Mouse (Mus musculus): ENCODE measurements around the gene Tubb2b. TPM values are rescaled to one million over a fixed set of nuclear protein-coding genes. Genes with fewer than 3 reads are reported as not detected.

Gene Tubb2b
- polyA plus RNA-seq, 1 experiment: 21.6 TPM

- no peak for TF ChIP-seq POLR2A (IDR thresholded peaks at IDR 0.05; ENCODE audit: borderline replicate concordance, extremely low read depth, low read depth, low read length)
- no peak for TF ChIP-seq CTCF (IDR thresholded peaks at IDR 0.05; ENCODE audit: insufficient read depth, low read length)
- Histone ChIP-seq H3K4me3 (replicated peaks; ENCODE audit: extremely low read depth, low read depth, low read length) (no peak overlapping the region), H3K4me1 (ENCODE audit: control insufficient read depth, insufficient read depth, low read length) (peaks cover 9% of the 10 kb centered on the region)
- WGBS: 87% methylated on average over 4 of the region's 4 CpGs
- no peak for DNase-seq
These were observed 48.3 kb downstream of the Tubb2b start for GRCm38 (mm10) chr13:34081926-34082325.

GRCm38 (mm10) chr13:34079801-34080200 is 50.5 kb downstream of the Tubb2b start:
- Histone ChIP-seq H3K4me1 (ENCODE audit: control insufficient read depth, insufficient read depth, low read length) (peaks cover 9% of the 10 kb centered on the region), H3K4me3 (replicated peaks; ENCODE audit: extremely low read depth, low read depth, low read length) (no peak overlapping the region)
- TF ChIP-seq CTCF (IDR thresholded peaks at IDR 0.05; ENCODE audit: insufficient read depth, low read length) (no peak), POLR2A (IDR thresholded peaks at IDR 0.05; ENCODE audit: borderline replicate concordance, extremely low read depth, low read depth, low read length) (no peak)
- WGBS: 41% methylated on average over 3 of the region's 3 CpGs
- no peak for DNase-seq

DNA sequence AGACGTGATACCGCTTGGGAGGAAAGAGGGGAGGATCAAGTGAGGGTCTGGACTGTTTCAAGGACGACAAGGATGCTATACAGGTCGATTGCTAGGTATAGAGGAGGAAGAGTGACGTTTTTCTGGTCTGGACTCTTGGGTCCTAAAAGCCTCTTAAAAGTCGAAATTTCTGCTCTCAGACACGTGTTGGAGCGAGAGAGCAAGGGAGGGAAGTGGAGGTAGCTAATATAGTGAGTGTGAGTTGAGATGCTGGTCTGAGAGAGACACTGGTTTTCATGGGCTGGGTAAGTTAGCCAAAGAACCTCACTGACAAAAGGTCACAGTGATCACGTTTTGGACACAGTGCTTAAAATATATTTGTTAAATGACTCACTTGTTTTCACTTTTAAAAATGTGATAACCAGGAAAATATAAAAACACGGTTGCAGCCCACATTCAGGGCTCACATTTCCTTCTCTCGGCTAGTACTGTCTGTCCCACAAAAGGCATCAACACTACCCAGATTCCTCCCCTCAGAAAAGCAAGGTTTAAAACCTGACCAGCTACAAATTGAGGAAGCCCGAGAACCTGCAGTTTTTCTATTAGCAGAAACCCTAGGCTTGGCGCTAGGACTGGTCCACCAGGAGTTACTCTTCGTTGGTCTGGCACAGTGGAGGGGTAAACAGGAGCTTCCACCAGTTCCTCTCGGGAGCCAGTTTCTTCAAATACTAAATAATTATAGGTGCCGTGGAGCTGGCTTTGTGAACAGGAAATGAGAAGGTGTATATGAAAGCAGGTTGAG is 51.6 kb downstream of the Tubb2b start:
- WGBS: 37% methylated on average over 16 of the region's 16 CpGs

GRCm38 (mm10) chr13:34077492-34078271 is 52.6 kb downstream of the Tubb2b start, which contains the start of gene Tubb2a:
TSS of gene Tubb2a (minus strand) at chr13:34078007.
- WGBS: under 1% methylated on average over 45 of the region's 45 CpGs
- TF ChIP-seq POLR2A (IDR thresholded peaks at IDR 0.05; ENCODE audit: borderline replicate concordance, extremely low read depth, low read depth, low read length) (peak; percentile 99), CTCF (IDR thresholded peaks at IDR 0.05; ENCODE audit: insufficient read depth, low read length) (no peak)
- peak; percentile 94 for DNase-seq
- Histone ChIP-seq H3K4me3 (replicated peaks; ENCODE audit: extremely low read depth, low read depth, low read length) (peak within 1 kb of the TSS; percentile 91), H3K4me1 (ENCODE audit: control insufficient read depth, insufficient read depth, low read length) (peaks cover 5% of the 10 kb centered on the region; the same call in 1 of the 2 replicates)

More for the DNA sequence above, 51.6 kb downstream of the Tubb2b start:
- peaks cover 6% of the 10 kb centered on the region for H3K4me1 ChIP-seq (ENCODE audit: control insufficient read depth, insufficient read depth, low read length)
- DNase-seq: no peak
- H3K4me3 ChIP-seq (replicated peaks; ENCODE audit: extremely low read depth, low read depth, low read length): peak overlapping the region; percentile 91
- TF ChIP-seq POLR2A (IDR thresholded peaks at IDR 0.05; ENCODE audit: borderline replicate concordance, extremely low read depth, low read depth, low read length) (no peak), CTCF (IDR thresholded peaks at IDR 0.05; ENCODE audit: insufficient read depth, low read length) (no peak)

Other genes with a start within 250 kb of the Tubb2b start
- not detected in 2 replicates for gene Serpinb6c, start 224.8 kb downstream of the Tubb2b start, polyA plus RNA-seq (2012; rRNA removed)
- gene Nqo2, start 165.8 kb downstream of the Tubb2b start, polyA plus RNA-seq (2012; rRNA removed): 5.2 and 11.0 TPM in 2 replicates
- 10.8 and 15.8 TPM in 2 replicates for gene Ripk1, start 128.1 kb downstream of the Tubb2b start, polyA plus RNA-seq (2012; rRNA removed)
- 58.6 and 128 TPM in 2 replicates for gene Serpinb6a, start 127.7 kb downstream of the Tubb2b start, polyA plus RNA-seq (2012; rRNA removed)
- 37.4 and 41.8 TPM in 2 replicates for gene Bphl, start 92.9 kb downstream of the Tubb2b start, polyA plus RNA-seq (2012; rRNA removed)
- gene Tubb2a, start 52.5 kb downstream of the Tubb2b start, polyA plus RNA-seq (2012; rRNA removed): 320 and 386 TPM in 2 replicates
- 79.9 and 123 TPM in 2 replicates for gene Psmg4, start 32.5 kb upstream of the Tubb2b start, polyA plus RNA-seq (2012; rRNA removed)
- 78.2 and 81.6 TPM in 2 replicates for gene Slc22a23, start 214.7 kb upstream of the Tubb2b start, polyA plus RNA-seq (2012; rRNA removed)